Mouse (Mus musculus): Measurements from ENCODE around the gene Serhl. TPM values are rescaled to one million over a fixed set of nuclear protein-coding genes. Genes with fewer than 3 reads are reported as not detected.
"Not testable (repeated sequence)": the region's sequence is repeated elsewhere in the genome, so short reads cannot be mapped to it uniquely, and the experiment has no call there.

Gene Serhl
- polyA plus RNA-seq, 1 experiment: 133 TPM

DNA sequence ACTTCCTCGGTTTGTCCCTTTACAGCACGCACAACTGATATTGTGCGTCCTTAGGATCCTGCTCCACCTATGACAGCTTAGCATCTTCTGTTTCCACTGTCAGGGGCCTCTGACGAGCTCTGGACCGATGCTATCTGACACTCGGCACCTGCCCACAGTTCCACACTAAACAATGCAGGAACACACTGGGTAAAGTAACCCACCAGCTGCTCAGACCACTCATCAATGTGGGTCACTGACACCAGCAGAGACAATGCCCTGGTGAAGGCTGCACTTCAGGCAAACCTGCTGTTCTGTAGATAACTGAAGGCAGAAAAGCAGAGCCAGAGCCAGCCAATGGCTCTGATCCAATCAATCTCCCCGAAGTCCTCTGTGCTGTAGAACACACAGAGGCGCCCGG is 37.3 kb downstream of the Serhl start:
- no peak overlapping the region for H3K27ac ChIP-seq (ENCODE audit: insufficient read depth, low read depth, low read length)
- 92% methylated on average over 9 of the region's 9 CpGs for WGBS
- no peaks in the 10 kb centered on the region for H3K27me3 ChIP-seq (ENCODE audit: control insufficient read depth, insufficient read depth, low read length)
- peaks cover 56% of the 10 kb centered on the region for H3K36me3 ChIP-seq (ENCODE audit: control insufficient read depth, insufficient read depth, low read length)
- H3K4me3 ChIP-seq (ENCODE audit: low read depth, low read length): no peak overlapping the region
- TF ChIP-seq POLR2A (IDR thresholded peaks at IDR 0.05; ENCODE audit: low read depth, low read length): no peak
- TF ChIP-seq CTCF (IDR thresholded peaks at IDR 0.05; ENCODE audit: extremely low read depth, insufficient read length, insufficient replicate concordance, low read depth, low read length): no peak
- H3K4me1 ChIP-seq (ENCODE audit: control insufficient read depth, insufficient read depth, insufficient read length, low read length): peaks cover 6% of the 10 kb centered on the region; the same call in 1 of the 2 replicates

DNA sequence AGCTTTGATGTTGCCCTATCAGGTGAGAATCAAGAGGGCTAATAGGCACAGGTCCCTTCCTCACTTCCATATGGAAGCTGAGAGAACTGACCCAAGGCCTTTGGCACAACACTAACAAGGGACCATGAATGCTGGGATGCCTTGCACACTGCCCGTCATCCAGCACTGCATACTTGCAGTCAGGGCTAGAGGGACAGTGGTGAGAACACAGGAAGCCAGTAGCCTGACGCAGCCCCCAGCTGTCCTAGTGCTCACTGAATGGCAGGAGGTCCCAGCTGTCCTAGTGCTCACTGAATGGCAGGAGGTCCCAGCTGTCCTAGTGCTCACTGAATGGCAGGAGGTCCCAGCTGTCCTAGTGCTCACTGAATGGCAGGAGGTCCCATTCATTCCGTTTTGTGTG is 37.7 kb downstream of the Serhl start:
- H3K4me3 ChIP-seq (ENCODE audit: low read depth, low read length); H3K27me3 ChIP-seq (ENCODE audit: control insufficient read depth, insufficient read depth, low read length); H3K27ac ChIP-seq (ENCODE audit: insufficient read depth, low read depth, low read length); H3K4me1 ChIP-seq (ENCODE audit: control insufficient read depth, insufficient read depth, insufficient read length, low read length): not testable (repeated sequence)
- H3K36me3 ChIP-seq (ENCODE audit: control insufficient read depth, insufficient read depth, low read length): peaks cover 60% of the 10 kb centered on the region
- 90% methylated on average over 3 of the region's 3 CpGs for WGBS

DNA sequence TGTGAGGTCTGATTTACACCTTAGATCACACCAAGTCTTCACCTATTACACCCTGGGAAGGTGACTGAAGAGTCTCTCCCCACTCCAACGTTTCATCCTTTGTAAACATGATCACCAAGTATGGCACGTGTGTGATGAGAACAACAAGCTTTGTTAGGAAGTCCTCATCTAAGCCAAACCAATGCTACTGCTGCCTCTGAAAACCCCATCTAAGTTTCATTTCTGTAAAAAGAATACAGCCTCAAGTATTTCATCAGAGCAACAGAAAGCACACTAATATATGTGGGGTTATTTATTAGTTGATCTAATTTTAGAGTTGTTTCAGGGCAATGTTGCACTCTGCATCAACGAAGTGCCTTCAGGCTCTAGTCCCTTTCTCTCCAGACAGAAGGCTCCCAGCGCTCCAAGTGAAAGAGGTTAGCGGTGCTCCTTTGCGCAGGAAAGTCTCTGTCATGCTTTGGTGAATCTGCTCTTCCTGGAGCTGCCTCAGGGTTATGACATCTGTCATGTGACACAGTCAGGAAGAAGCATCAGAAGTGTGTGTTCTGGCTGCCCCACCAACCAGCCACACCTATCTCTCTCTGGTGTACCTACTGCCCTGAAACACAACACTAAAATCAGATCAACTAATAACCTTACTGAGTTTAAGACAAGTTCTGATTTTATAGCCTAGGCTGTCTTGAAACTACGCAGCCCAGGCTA is 40.4 kb downstream of the Serhl start:
- Histone ChIP-seq H3K4me3 (ENCODE audit: low read depth, low read length) (no peak overlapping the region), H3K4me1 (ENCODE audit: control insufficient read depth, insufficient read depth, insufficient read length, low read length) (no peaks in the 10 kb centered on the region), H3K36me3 (ENCODE audit: control insufficient read depth, insufficient read depth, low read length) (peaks cover 84% of the 10 kb centered on the region), H3K27me3 (ENCODE audit: control insufficient read depth, insufficient read depth, low read length) (no peaks in the 10 kb centered on the region), H3K27ac (ENCODE audit: insufficient read depth, low read depth, low read length) (no peak overlapping the region)
- 82% methylated on average over 7 of the region's 7 CpGs for WGBS
- TF ChIP-seq CTCF (IDR thresholded peaks at IDR 0.05; ENCODE audit: extremely low read depth, insufficient read length, insufficient replicate concordance, low read depth, low read length) (no peak), POLR2A (IDR thresholded peaks at IDR 0.05; ENCODE audit: low read depth, low read length) (no peak)

DNA sequence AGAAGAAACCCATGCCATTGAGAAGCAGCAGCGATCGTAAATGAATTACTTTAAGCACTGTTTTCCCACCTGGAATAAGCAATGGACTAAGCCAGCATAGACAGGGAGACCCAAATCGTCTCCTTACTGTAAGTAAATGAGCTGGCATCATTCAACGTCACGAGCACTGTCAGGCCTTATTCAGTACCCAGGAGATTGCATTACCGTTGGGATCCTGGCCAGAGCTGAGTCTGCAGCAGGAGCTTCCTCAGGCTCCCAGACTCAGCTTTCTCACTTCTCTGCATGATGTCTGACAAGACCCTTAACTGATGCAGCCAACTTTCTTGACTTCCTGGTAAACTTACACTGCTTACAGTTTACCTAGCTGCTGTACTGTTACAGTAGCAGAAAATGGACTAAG is 45.4 kb downstream of the Serhl start:
- Histone ChIP-seq H3K27me3 (ENCODE audit: control insufficient read depth, insufficient read depth, low read length) (no peaks in the 10 kb centered on the region), H3K4me3 (ENCODE audit: low read depth, low read length) (no peak overlapping the region), H3K27ac (ENCODE audit: insufficient read depth, low read depth, low read length) (no peak overlapping the region), H3K36me3 (ENCODE audit: control insufficient read depth, insufficient read depth, low read length) (peaks cover 77% of the 10 kb centered on the region), H3K4me1 (ENCODE audit: control insufficient read depth, insufficient read depth, insufficient read length, low read length) (no peaks in the 10 kb centered on the region)
- WGBS: 84% methylated on average over 6 of the region's 6 CpGs
- TF ChIP-seq CTCF (IDR thresholded peaks at IDR 0.05; ENCODE audit: extremely low read depth, insufficient read length, insufficient replicate concordance, low read depth, low read length): no peak
- TF ChIP-seq POLR2A (IDR thresholded peaks at IDR 0.05; ENCODE audit: low read depth, low read length): no peak

DNA sequence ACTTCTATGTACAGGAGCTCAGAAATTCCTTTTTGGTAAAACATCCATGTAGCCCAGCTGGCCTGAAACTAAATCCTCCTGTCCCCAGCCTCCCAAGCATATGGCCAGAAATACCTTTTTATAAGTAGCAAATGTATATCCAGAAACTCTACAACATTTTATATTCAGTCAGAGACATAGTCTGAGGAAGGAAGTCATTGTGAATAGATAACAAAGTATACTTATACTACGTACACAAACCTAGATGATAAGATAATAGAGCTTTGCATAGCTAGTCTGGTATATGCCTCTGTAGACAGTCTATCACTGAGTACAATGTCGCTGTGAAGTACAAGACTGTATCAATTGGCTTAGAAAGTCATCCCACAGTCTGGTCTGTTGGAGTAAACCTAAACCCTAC is 46.3 kb downstream of the Serhl start:
- no peak for TF ChIP-seq CTCF (IDR thresholded peaks at IDR 0.05; ENCODE audit: extremely low read depth, insufficient read length, insufficient replicate concordance, low read depth, low read length)
- no peak overlapping the region for H3K4me3 ChIP-seq (ENCODE audit: low read depth, low read length)
- H3K4me1 ChIP-seq (ENCODE audit: control insufficient read depth, insufficient read depth, insufficient read length, low read length): peaks cover 3% of the 10 kb centered on the region; the same call in 1 of the 2 replicates
- 50% methylated on average over 2 of the region's 2 CpGs for WGBS
- no peaks in the 10 kb centered on the region for H3K27me3 ChIP-seq (ENCODE audit: control insufficient read depth, insufficient read depth, low read length)
- H3K36me3 ChIP-seq (ENCODE audit: control insufficient read depth, insufficient read depth, low read length): peaks cover 68% of the 10 kb centered on the region
- H3K27ac ChIP-seq (ENCODE audit: insufficient read depth, low read depth, low read length): no peak overlapping the region

DNA sequence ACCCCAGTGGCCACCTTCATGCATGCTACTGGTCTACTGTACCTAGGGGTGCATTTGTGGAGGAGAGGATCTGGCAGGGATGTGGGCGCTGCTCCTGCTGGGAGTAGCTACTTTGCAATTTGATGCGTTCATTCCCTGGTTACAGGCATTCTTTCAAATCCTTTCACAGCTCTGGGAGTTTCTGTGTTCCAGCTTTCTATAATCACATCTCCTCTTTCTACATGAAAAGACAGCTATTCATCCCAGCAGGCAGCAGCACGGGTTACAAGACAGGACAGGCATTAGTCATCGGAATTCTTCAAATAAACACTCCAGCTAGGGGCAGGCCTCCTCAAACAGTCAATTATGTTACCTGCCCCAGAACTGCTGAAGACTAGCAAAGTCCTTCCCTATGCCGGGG is 53.6 kb downstream of the Serhl start:
- no peak overlapping the region for H3K27ac ChIP-seq (ENCODE audit: insufficient read depth, low read depth, low read length)

DNA sequence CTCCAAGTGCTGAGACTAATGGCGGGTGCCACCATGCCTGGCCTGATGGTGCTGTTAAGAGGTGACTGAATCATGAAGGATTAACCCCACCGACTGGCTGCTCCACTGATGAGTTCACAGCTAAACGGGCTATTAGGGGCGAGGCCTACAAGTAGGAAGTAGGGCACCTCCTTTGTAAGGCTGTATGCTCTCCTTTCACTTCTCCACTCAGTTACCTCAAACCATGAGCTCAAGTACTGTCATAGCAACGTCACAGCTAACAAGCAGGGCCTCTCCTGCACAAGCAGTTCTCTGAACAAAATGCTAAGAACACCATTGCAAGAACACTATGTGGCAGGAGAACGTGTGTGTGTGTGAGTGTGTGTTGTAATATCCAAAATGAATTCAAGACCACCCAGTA is 56.2 kb downstream of the Serhl start:
- TF ChIP-seq CTCF (IDR thresholded peaks at IDR 0.05; ENCODE audit: extremely low read depth, insufficient read length, insufficient replicate concordance, low read depth, low read length): no peak
- TF ChIP-seq POLR2A (IDR thresholded peaks at IDR 0.05; ENCODE audit: low read depth, low read length): no peak
- 56% methylated on average over 6 of the region's 6 CpGs for WGBS
- no peak overlapping the region for H3K27ac ChIP-seq (ENCODE audit: insufficient read depth, low read depth, low read length)
- no peaks in the 10 kb centered on the region for H3K27me3 ChIP-seq (ENCODE audit: control insufficient read depth, insufficient read depth, low read length)
- H3K4me3 ChIP-seq (ENCODE audit: low read depth, low read length): no peak overlapping the region
- H3K4me1 ChIP-seq (ENCODE audit: control insufficient read depth, insufficient read depth, insufficient read length, low read length): peaks cover 3% of the 10 kb centered on the region; the same call in 1 of the 2 replicates
- H3K36me3 ChIP-seq (ENCODE audit: control insufficient read depth, insufficient read depth, low read length): peaks cover 9% of the 10 kb centered on the region

More for the DNA sequence above, 53.6 kb downstream of the Serhl start:
- Histone ChIP-seq H3K4me3 (ENCODE audit: low read depth, low read length) (no peak overlapping the region), H3K36me3 (ENCODE audit: control insufficient read depth, insufficient read depth, low read length) (peaks cover 16% of the 10 kb centered on the region), H3K4me1 (ENCODE audit: control insufficient read depth, insufficient read depth, insufficient read length, low read length) (peaks cover 5% of the 10 kb centered on the region; the same call in 1 of the 2 replicates), H3K27me3 (ENCODE audit: control insufficient read depth, insufficient read depth, low read length) (no peaks in the 10 kb centered on the region)
- 48% methylated on average over 5 of the region's 5 CpGs for WGBS
- TF ChIP-seq POLR2A (IDR thresholded peaks at IDR 0.05; ENCODE audit: low read depth, low read length) (no peak), CTCF (IDR thresholded peaks at IDR 0.05; ENCODE audit: extremely low read depth, insufficient read length, insufficient replicate concordance, low read depth, low read length) (no peak)

All from small intestine, adult 2 months (tissue).